In genomic region chrX:120290011-120290899, GRCm38 (mm10) we compare ENCODE assay signal across 9 mouse cellular contexts. TPM values are rescaled to one million over a fixed set of nuclear protein-coding genes. Genes with fewer than 3 reads are reported as not detected.
DNase-seq lines count a peak whose midpoint lies in the region; ATAC-seq and TF ChIP-seq lines count a peak whose summit lies in the region.
"Had no signal": no experiment of that assay in that cellular context is flagged by ENCODE, and none has a peak within 500 bp of the region (broad histone marks: within the 10 kb centered on the region; RNA-seq: fewer than 3 reads in every experiment).

TSS of gene Pcdh11x (plus strand) at chrX:120290259.

- H3K4me2 ChIP-seq in hindbrain, postnatal 0 days (ENCODE audit: low read depth, low read length), result peak within 1 kb of the TSS; percentile 71
- H3K4me2 ChIP-seq in midbrain, postnatal 0 days (ENCODE audit: low read depth, low read length, poor library complexity, severe bottlenecking), result peak within 1 kb of the TSS; percentile 64

- TF ChIP-seq POLR2A in embryonic fibroblast, embryonic 13.5 days (IDR thresholded peaks at IDR 0.05; ENCODE audit: low read depth, low read length), result peak; percentile 98

- DNase-seq in urinary bladder, postnatal 4 days (ENCODE audit: low spot score in 2 of 2), result peak; percentile 32 to 62
- DNase-seq in urinary bladder, adult 2 months (ENCODE audit: low spot score), result no peak
- DNase-seq in hindbrain, postnatal 0 days (ENCODE audit: low spot score), result peak; percentile 79
- DNase-seq in left cerebral cortex, postnatal 25 days (ENCODE audit: low spot score in 2 of 2), result peak; percentile 54 to 66
- peak; percentile 74 for DNase-seq in midbrain, postnatal 0 days (ENCODE audit: low spot score)
- DNase-seq in c-Kit-positive CD71-positive TER-119-positive erythroid progenitor cells, embryonic 14.5 days (ENCODE audit: low spot score), result no peak

- peak within 1 kb of the TSS; percentile 85 for H3K27ac ChIP-seq in embryonic fibroblast, embryonic 13.5 days (ENCODE audit: insufficient read depth, low read length)
- 0 out of 2 replicates have a peak within 1 kb of the TSS, but pooled peaks have one; percentile 45 for H3K27ac ChIP-seq in hindbrain, postnatal 0 days
- H3K27ac ChIP-seq in midbrain, postnatal 0 days (ENCODE audit: low read depth, low read length), result peak within 1 kb of the TSS; percentile 38; the same call in 1 of the 2 replicates

- TF ChIP-seq CTCF in embryonic fibroblast, embryonic 13.5 days (IDR thresholded peaks at IDR 0.05; ENCODE audit: borderline replicate concordance, insufficient read depth, low read length), result no peak
- no peak for TF ChIP-seq CTCF in hindbrain, postnatal 0 days (IDR thresholded peaks at IDR 0.05; ENCODE audit: low read depth)
- peak; percentile 12; the same call in 1 of the 2 replicates for TF ChIP-seq CTCF in midbrain, postnatal 0 days (IDR thresholded peaks at IDR 0.05)

- H3K4me3 ChIP-seq in embryonic fibroblast, embryonic 13.5 days (ENCODE audit: insufficient read depth, low read length), result peak within 1 kb of the TSS; percentile 57
- peak within 1 kb of the TSS; percentile 48 for H3K4me3 ChIP-seq in hindbrain, postnatal 0 days (ENCODE audit: low read length)
- H3K4me3 ChIP-seq in midbrain, postnatal 0 days (ENCODE audit: low read depth, low read length), result peak within 1 kb of the TSS; percentile 43
- H3K4me3 ChIP-seq: myocyte had no signal

- no peaks in the 10 kb centered on the region for H3K9me3 ChIP-seq in hindbrain, postnatal 0 days (ENCODE audit: low read length)
- no peaks in the 10 kb centered on the region for H3K9me3 ChIP-seq in midbrain, postnatal 0 days (ENCODE audit: low read length)

- 23% methylated on average over 31 of the region's 40 CpGs for WGBS in hindbrain, postnatal 0 days
- WGBS in midbrain, postnatal 0 days, result 9% methylated on average over 35 of the region's 40 CpGs

- H3K9ac ChIP-seq in hindbrain, postnatal 0 days (replicated peaks; ENCODE audit: low read length), result peak within 1 kb of the TSS; percentile 33; the same call in 1 of the 2 replicates
- peak within 1 kb of the TSS; percentile 19 for H3K9ac ChIP-seq in midbrain, postnatal 0 days (replicated peaks; ENCODE audit: low read length, poor library complexity, severe bottlenecking)

- no peaks in the 10 kb centered on the region for H3K4me1 ChIP-seq in embryonic fibroblast, embryonic 13.5 days (ENCODE audit: control insufficient read depth, insufficient read depth, low read length)
- no peaks in the 10 kb centered on the region for H3K4me1 ChIP-seq in hindbrain, postnatal 0 days (ENCODE audit: insufficient read depth, low read length)
- H3K4me1 ChIP-seq in midbrain, postnatal 0 days (ENCODE audit: insufficient read depth, low read length), result no peaks in the 10 kb centered on the region

- ATAC-seq in hindbrain, postnatal 0 days, result peak; percentile 88
- peak; percentile 81 for ATAC-seq in midbrain, postnatal 0 days (ENCODE audit: low FRiP score)
- no peak for ATAC-seq in erythroblast, adult 5-6 weeks (replicated peaks; ENCODE audit: low FRiP score, poor library complexity, severe bottlenecking)

- no peaks in the 10 kb centered on the region for H3K27me3 ChIP-seq in hindbrain, postnatal 0 days (ENCODE audit: insufficient read depth, low read length)
- H3K27me3 ChIP-seq in midbrain, postnatal 0 days (ENCODE audit: insufficient read depth, low read length), result no peaks in the 10 kb centered on the region

- H3K36me3 ChIP-seq in hindbrain, postnatal 0 days (ENCODE audit: insufficient read depth, low read length), result no peaks in the 10 kb centered on the region
- H3K36me3 ChIP-seq in midbrain, postnatal 0 days (ENCODE audit: insufficient read depth, low read length), result no peaks in the 10 kb centered on the region

- intact Hi-C loops in left cerebral cortex, postnatal 25 days (cut with DNase I), result loop anchor here (5.0 kb wide), 1 partner anchor 1872 kb away; no protein-coding TSS in a partner anchor

RNA-seq across cellular contexts. Expression of gene Pcdh11x, which starts in this region (rescaled TPM):
- polyA plus RNA-seq in urinary bladder, adult 2 months (2012; rRNA removed), result 0.34 and 0.44 TPM in 2 replicates
- 6.4 and 12.0 TPM in 2 replicates for polyA plus RNA-seq in embryonic fibroblast, embryonic 13.5 days (2011; ENCODE audit: insufficient read length, low read depth, missing spikeins)
- 72.4 and 88.8 TPM in 2 replicates for total RNA-seq in hindbrain, postnatal 0 days (2014; rRNA removed)
- polyA plus RNA-seq in hindbrain, postnatal 0 days (2015; fragmentation: Nextera tagmentation; extraction: Ambion mirVana), result 40.4 and 43.5 TPM in 2 replicates
- total RNA-seq in left cerebral cortex, postnatal 25 days (2021), result 10 to 100 TPM; 21.5 to 26.6 TPM
- total RNA-seq in midbrain, postnatal 0 days (2014; rRNA removed), result 101 and 113 TPM in 2 replicates
- polyA plus RNA-seq in midbrain, postnatal 0 days (2015; fragmentation: Nextera tagmentation; extraction: Ambion mirVana), result 56.9 and 57.8 TPM in 2 replicates
- total RNA-seq in erythroblast, adult 5-6 weeks (2015; ENCODE audit: low replicate concordance), result not detected in 2 replicates
- total RNA-seq in erythroblast, adult 5-6 weeks (2017; ENCODE audit: low replicate concordance), result 0.98 TPM in 1 of 2 replicates, not detected in the other
- polyA plus RNA-seq: myocyte had no signal

Comparison
In these comparisons a context has a peak if more than half of its experiments do, and no peak if none do; other contexts are left out.
1. RNA of gene Pcdh11x (total RNA-seq): 101 to 113 TPM in midbrain, postnatal 0 days, 72.4 to 88.8 TPM in hindbrain, postnatal 0 days and 21.5 to 26.6 TPM in left cerebral cortex, postnatal 25 days; 0.98 TPM in erythroblast, adult 5-6 weeks; every median in the first group is over 10 times any median in the second.
2. DNase-seq: peak in urinary bladder, postnatal 4 days (2 of 2), hindbrain, postnatal 0 days (single experiment), left cerebral cortex, postnatal 25 days (2 of 2) and midbrain, postnatal 0 days (single experiment); none in urinary bladder, adult 2 months (single experiment) and c-Kit-positive CD71-positive TER-119-positive erythroid progenitor cells, embryonic 14.5 days (single experiment).
3. Peak in every context shown above with its lines, with median percentiles within 50 percentile points of each other: H3K27ac ChIP-seq and H3K4me3 ChIP-seq.